Mouse (Mus musculus): ENCODE measurements around the gene Ap2b1. TPM values are rescaled to one million over a fixed set of nuclear protein-coding genes. Genes with fewer than 3 reads are reported as not detected.

Ap2b1 gene
- 25.1 and 28.0 TPM in 2 replicates for polyA plus RNA-seq (2012; rRNA removed)

GRCm38 (mm10) chr11:83298225-83299195 lies at the start of gene Ap2b1:
Ap2b1 (plus strand) TSS chr11:83299024.

GRCm38 (mm10) chr11:83286566-83286965 lies 12.3 kb upstream of the Ap2b1 start, which contains the start of gene Slfn14:
Slfn14 (minus strand) TSS chr11:83286726.

GRCm38 (mm10) chr11:83302526-83303251 lies 3.9 kb downstream of the Ap2b1 start, which contains the start of gene Pex12:
Pex12 (minus strand) TSS chr11:83302586.

GRCm38 (mm10) chr11:83409087-83409754 lies 110.4 kb downstream of the Ap2b1 start, which contains the start of gene Rasl10b:
Rasl10b (plus strand) TSS chr11:83409137.

GRCm38 (mm10) chr11:83429355-83429754 lies 130.5 kb downstream of the Ap2b1 start, which contains the start of gene Gas2l2:
Gas2l2 (minus strand) TSS chr11:83429455.

GRCm38 (mm10) chr11:83437377-83437776 lies 138.6 kb downstream of the Ap2b1 start, which contains the start of gene 1700020L24Rik:
1700020L24Rik (plus strand) TSS chr11:83437677.

Other genes with a start within 250 kb of the Ap2b1 start
- 2.1 and 2.2 TPM in 2 replicates for gene Slfn2, start 233.9 kb upstream of the Ap2b1 start, polyA plus RNA-seq (2012; rRNA removed)
- 0.15 and 0.20 TPM in 2 replicates for gene Slfn1, start 182.2 kb upstream of the Ap2b1 start, polyA plus RNA-seq (2012; rRNA removed)
- 5.8 and 10.8 TPM in 2 replicates for gene Slfn4, start 123.8 kb upstream of the Ap2b1 start, polyA plus RNA-seq (2012; rRNA removed)
- 0.07 and 0.15 TPM in 2 replicates for gene Slfn3, start 107.7 kb upstream of the Ap2b1 start, polyA plus RNA-seq (2012; rRNA removed)
- not detected in 2 replicates for gene Slfn14, start 12.3 kb upstream of the Ap2b1 start, polyA plus RNA-seq (2012; rRNA removed)
- 7.2 and 7.7 TPM in 2 replicates for gene Pex12, start 3.6 kb downstream of the Ap2b1 start, polyA plus RNA-seq (2012; rRNA removed)
- 1.7 and 2.9 TPM in 2 replicates for gene Rasl10b, start 110.1 kb downstream of the Ap2b1 start, polyA plus RNA-seq (2012; rRNA removed)
- 0.43 and 0.51 TPM in 2 replicates for gene Gas2l2, start 130.4 kb downstream of the Ap2b1 start, polyA plus RNA-seq (2012; rRNA removed)
- gene 1700020L24Rik, start 138.7 kb downstream of the Ap2b1 start, polyA plus RNA-seq (2012; rRNA removed): 0.91 and 1.0 TPM in 2 replicates
- 14.5 and 17.0 TPM in 2 replicates for gene Mmp28, start 164.0 kb downstream of the Ap2b1 start, polyA plus RNA-seq (2012; rRNA removed)
- gene Taf15, start 174.1 kb downstream of the Ap2b1 start, polyA plus RNA-seq (2012; rRNA removed): 4.0 and 4.8 TPM in 2 replicates
- not detected in 2 replicates for gene Heatr9, start 223.2 kb downstream of the Ap2b1 start, polyA plus RNA-seq (2012; rRNA removed)
- 24.9 and 44.7 TPM in 2 replicates for gene Ccl5, start 231.5 kb downstream of the Ap2b1 start, polyA plus RNA-seq (2012; rRNA removed)

Data from colon, adult 2 months (tissue).